Mouse (Mus musculus): ENCODE results near the gene Vstm4.

- TF ChIP-seq POLR2A (IDR thresholded peaks at IDR 0.05; ENCODE audit: borderline replicate concordance, insufficient read depth, low read length) (no peak), CTCF (IDR thresholded peaks at IDR 0.05; ENCODE audit: borderline replicate concordance, insufficient read depth, low read depth, low read length) (no peak)
These were observed 99.9 kb downstream of the Vstm4 start for GRCm38 (mm10) chr14:32956486-32956885.

Data from cerebellum, adult 2 months (tissue).